ENCODE assay signal across 8 mouse cellular contexts in genomic region chr7:126754866-126755265, GRCm38 (mm10). TPM values are rescaled to one million over a fixed set of nuclear protein-coding genes. Genes with fewer than 3 reads are reported as not detected.
A peak's percentile ranks its signal among the peaks of the same experiment; 100 is the strongest.
DNase-seq lines count a peak whose midpoint lies in the region; ATAC-seq lines count a peak whose summit lies in the region.

No protein-coding gene starts in this region.

- H3K9me3 ChIP-seq in hindbrain, embryonic 16.5 days (ENCODE audit: control insufficient read depth, low read length), result no peaks in the 10 kb centered on the region

- H3K36me3 ChIP-seq in hindbrain, embryonic 16.5 days (ENCODE audit: control insufficient read depth, insufficient read depth, low read length), result no peaks in the 10 kb centered on the region

- DNase-seq in ovary, adult 18-20 months (ENCODE audit: low spot score), result peak; percentile 53
- DNase-seq in ovary, postnatal 10 days (ENCODE audit: low spot score), result no peak
- peak; percentile 80 to 85 for DNase-seq in cerebellum, postnatal 36 days
- peak; percentile 67 to 74 for DNase-seq in gastrocnemius, adult 8-10 months (ENCODE audit: low spot score in 2 of 2)
- peak; percentile 78 for DNase-seq in left cerebral cortex, postnatal 4 days
- peak; percentile 89 for DNase-seq in mesoderm, embryonic 11.5 days (ENCODE audit: low read depth, low spot score)
- DNase-seq in skeletal muscle tissue, adult 2 months (ENCODE audit: low read depth, low spot score), result peak; percentile 66

- intact Hi-C loops in left cerebral cortex, postnatal 4 days (cut with DNase I), result loop anchor here (5.0 kb wide), 1 partner anchor 53 kb away; no protein-coding TSS in a partner anchor

- peak overlapping the region; percentile 43 for H3K4me2 ChIP-seq in hindbrain, embryonic 16.5 days (ENCODE audit: low read length)

- H3K27me3 ChIP-seq in hindbrain, embryonic 16.5 days (replicated peaks; ENCODE audit: control insufficient read depth, insufficient read depth, low read length), result no peaks in the 10 kb centered on the region

- peak; percentile 71 for ATAC-seq in hindbrain, embryonic 16.5 days

- no peak overlapping the region for H3K27ac ChIP-seq in hindbrain, embryonic 16.5 days (ENCODE audit: low read depth, low read length)

- H3K4me1 ChIP-seq in hindbrain, embryonic 16.5 days (ENCODE audit: control insufficient read depth, insufficient read depth, low read depth, low read length), result peaks cover 6% of the 10 kb centered on the region

- 4% methylated on average over 9 of the region's 9 CpGs for WGBS in hindbrain, embryonic 16.5 days

- no peak overlapping the region for H3K4me3 ChIP-seq in hindbrain, embryonic 16.5 days (ENCODE audit: low read length)

- H3K9ac ChIP-seq in hindbrain, embryonic 16.5 days (ENCODE audit: low read depth, low read length), result peak overlapping the region; percentile 55

RNA-seq across cellular contexts. Expression of gene Mapk3, which starts 4.5 kb away (rescaled TPM):
- 10 to 100 TPM; 16.2 to 20.6 (median 18.6) TPM for total RNA-seq in gastrocnemius, adult 8-10 months (2022)
- 114 and 119 TPM in 2 replicates for polyA plus RNA-seq in hindbrain, embryonic 16.5 days (2015; fragmentation: Nextera tagmentation; extraction: Ambion mirVana)
- 100 to 1,000 TPM; 196 to 202 TPM for total RNA-seq in left cerebral cortex, postnatal 4 days (2021)

RNA-seq across cellular contexts. Expression of gene Gdpd3, which starts 11.3 kb away (rescaled TPM):
- under 1 TPM in 1 of 4 experiments, not detected in 3; 0.88 TPM for total RNA-seq in gastrocnemius, adult 8-10 months (2022)
- 1.4 and 1.5 TPM in 2 replicates for polyA plus RNA-seq in hindbrain, embryonic 16.5 days (2015; fragmentation: Nextera tagmentation; extraction: Ambion mirVana)
- total RNA-seq in left cerebral cortex, postnatal 4 days (2021), result 1 to 10 TPM; 5.2 to 5.5 TPM

RNA-seq across cellular contexts. Expression of gene Ypel3, which starts 21.9 kb away (rescaled TPM):
- 100 to 1,000 TPM in 1 of 4 experiments, 10 to 100 TPM in 3; 91.2 to 105 (median 95.6) TPM for total RNA-seq in gastrocnemius, adult 8-10 months (2022)
- 187 and 200 TPM in 2 replicates for polyA plus RNA-seq in hindbrain, embryonic 16.5 days (2015; fragmentation: Nextera tagmentation; extraction: Ambion mirVana)
- total RNA-seq in left cerebral cortex, postnatal 4 days (2021), result 100 to 1,000 TPM; 110 to 113 TPM

RNA-seq across cellular contexts. Expression of gene Tbx6, which starts 26.4 kb away (rescaled TPM):
- total RNA-seq in gastrocnemius, adult 8-10 months (2022), result under 1 TPM; 0.17 to 0.48 (median 0.40) TPM
- polyA plus RNA-seq in hindbrain, embryonic 16.5 days (2015; fragmentation: Nextera tagmentation; extraction: Ambion mirVana), result 0.29 and 0.55 TPM in 2 replicates
- under 1 TPM; 0.40 to 0.58 TPM for total RNA-seq in left cerebral cortex, postnatal 4 days (2021)

RNA-seq across cellular contexts. Expression of gene Ppp4c, which starts 37.4 kb away (rescaled TPM):
- 10 to 100 TPM; 23.1 to 26.0 (median 24.8) TPM for total RNA-seq in gastrocnemius, adult 8-10 months (2022)
- polyA plus RNA-seq in hindbrain, embryonic 16.5 days (2015; fragmentation: Nextera tagmentation; extraction: Ambion mirVana), result 157 and 165 TPM in 2 replicates
- total RNA-seq in left cerebral cortex, postnatal 4 days (2021), result 10 to 100 TPM; 71.1 to 79.7 TPM

Comparison
In these comparisons a context has a peak if more than half of its experiments do, and no peak if none do; other contexts are left out.
1. RNA of gene Mapk3, which starts 4.5 kb away (total RNA-seq): 196 to 202 TPM in left cerebral cortex, postnatal 4 days; 16.2 to 20.6 TPM in gastrocnemius, adult 8-10 months; every median in the first group is over 4 times any median in the second.